Mouse (Mus musculus): ENCODE data around the gene Strn4. TPM values are rescaled to one million over a fixed set of nuclear protein-coding genes. Genes with fewer than 3 reads are reported as not detected.

Gene Strn4
- polyA plus RNA-seq, 1 experiment from 2014 or later: 33.7 TPM

- Histone ChIP-seq H3K36me3 (ENCODE audit: control insufficient read depth, insufficient read depth) (peaks cover 34% of the 10 kb centered on the region), H3K9ac (ENCODE audit: low read depth, low read length) (no peak overlapping the region), H3K9me3 (ENCODE audit: control insufficient read depth) (no peaks in the 10 kb centered on the region), H3K4me3 (ENCODE audit: low read depth, low read length) (no peak overlapping the region), H3K27ac (ENCODE audit: low read depth, low read length) (no peak overlapping the region), H3K27me3 (replicated peaks; ENCODE audit: control insufficient read depth, insufficient read depth, low read length) (no peaks in the 10 kb centered on the region), H3K4me1 (replicated peaks; ENCODE audit: control insufficient read depth, insufficient read depth, low read length) (peaks cover 22% of the 10 kb centered on the region), H3K4me2 (replicated peaks; ENCODE audit: low read depth) (no peak overlapping the region)
- 63% methylated on average over 4 of the region's 4 CpGs for WGBS
- no peak for TF ChIP-seq CTCF (IDR thresholded peaks at IDR 0.05; ENCODE audit: low read depth)
- ATAC-seq: no peak
Measured at GRCm38 (mm10) chr7:16821669-16822101, 6.0 kb downstream of the Strn4 start.

GRCm38 (mm10) chr7:16823734-16824133, 8.0 kb downstream of the Strn4 start:
- peaks cover 7% of the 10 kb centered on the region; the same call in 1 of the 2 replicates for H3K4me1 ChIP-seq (replicated peaks; ENCODE audit: control insufficient read depth, insufficient read depth, low read length)
- TF ChIP-seq CTCF (IDR thresholded peaks at IDR 0.05; ENCODE audit: low read depth): no peak
- H3K4me2 ChIP-seq (replicated peaks; ENCODE audit: low read depth): no peak overlapping the region
- H3K9ac ChIP-seq (ENCODE audit: low read depth, low read length): no peak overlapping the region
- no peak for ATAC-seq
- no peaks in the 10 kb centered on the region for H3K27me3 ChIP-seq (replicated peaks; ENCODE audit: control insufficient read depth, insufficient read depth, low read length)
- H3K4me3 ChIP-seq (ENCODE audit: low read depth, low read length): no peak overlapping the region
- peaks cover 52% of the 10 kb centered on the region for H3K36me3 ChIP-seq (ENCODE audit: control insufficient read depth, insufficient read depth)
- 77% methylated on average over 5 of the region's 5 CpGs for WGBS
- no peak overlapping the region for H3K27ac ChIP-seq (ENCODE audit: low read depth, low read length)
- no peaks in the 10 kb centered on the region for H3K9me3 ChIP-seq (ENCODE audit: control insufficient read depth)

- peak; percentile 66 for TF ChIP-seq CTCF (IDR thresholded peaks at IDR 0.05; ENCODE audit: low read depth)
- Histone ChIP-seq H3K27me3 (replicated peaks; ENCODE audit: control insufficient read depth, insufficient read depth, low read length) (no peaks in the 10 kb centered on the region), H3K4me3 (ENCODE audit: low read depth, low read length) (no peak overlapping the region), H3K36me3 (ENCODE audit: control insufficient read depth, insufficient read depth) (peaks cover 72% of the 10 kb centered on the region), H3K4me1 (replicated peaks; ENCODE audit: control insufficient read depth, insufficient read depth, low read length) (no peaks in the 10 kb centered on the region), H3K27ac (ENCODE audit: low read depth, low read length) (no peak overlapping the region), H3K9me3 (ENCODE audit: control insufficient read depth) (no peaks in the 10 kb centered on the region), H3K9ac (ENCODE audit: low read depth, low read length) (no peak overlapping the region), H3K4me2 (replicated peaks; ENCODE audit: low read depth) (no peak overlapping the region)
- no peak for ATAC-seq
- 75% methylated on average over 10 of the region's 10 CpGs for WGBS
Measured at GRCm38 (mm10) chr7:16825785-16826184, 10.1 kb downstream of the Strn4 start.

GRCm38 (mm10) chr7:16826571-16826970, 10.9 kb downstream of the Strn4 start:
- no peaks in the 10 kb centered on the region for H3K9me3 ChIP-seq (ENCODE audit: control insufficient read depth)
- no peak for ATAC-seq
- no peak overlapping the region for H3K4me3 ChIP-seq (ENCODE audit: low read depth, low read length)
- H3K9ac ChIP-seq (ENCODE audit: low read depth, low read length): no peak overlapping the region
- no peak overlapping the region for H3K27ac ChIP-seq (ENCODE audit: low read depth, low read length)
- H3K4me2 ChIP-seq (replicated peaks; ENCODE audit: low read depth): no peak overlapping the region
- WGBS: 84% methylated on average over 5 of the region's 5 CpGs
- peaks cover 80% of the 10 kb centered on the region for H3K36me3 ChIP-seq (ENCODE audit: control insufficient read depth, insufficient read depth)
- no peak for TF ChIP-seq CTCF (IDR thresholded peaks at IDR 0.05; ENCODE audit: low read depth)
- H3K4me1 ChIP-seq (replicated peaks; ENCODE audit: control insufficient read depth, insufficient read depth, low read length): no peaks in the 10 kb centered on the region
- no peaks in the 10 kb centered on the region for H3K27me3 ChIP-seq (replicated peaks; ENCODE audit: control insufficient read depth, insufficient read depth, low read length)

- Histone ChIP-seq H3K4me3 (ENCODE audit: low read depth, low read length) (no peak overlapping the region), H3K27ac (ENCODE audit: low read depth, low read length) (no peak overlapping the region), H3K4me1 (replicated peaks; ENCODE audit: control insufficient read depth, insufficient read depth, low read length) (no peaks in the 10 kb centered on the region), H3K27me3 (replicated peaks; ENCODE audit: control insufficient read depth, insufficient read depth, low read length) (no peaks in the 10 kb centered on the region), H3K4me2 (replicated peaks; ENCODE audit: low read depth) (no peak overlapping the region), H3K9ac (ENCODE audit: low read depth, low read length) (no peak overlapping the region), H3K36me3 (ENCODE audit: control insufficient read depth, insufficient read depth) (peaks cover 86% of the 10 kb centered on the region), H3K9me3 (ENCODE audit: control insufficient read depth) (no peaks in the 10 kb centered on the region)
- ATAC-seq: no peak
- TF ChIP-seq CTCF (IDR thresholded peaks at IDR 0.05; ENCODE audit: low read depth): no peak
- whole genome bisulfite sequencing: 64% methylated on average over 4 of the region's 4 CpGs
Measured at GRCm38 (mm10) chr7:16827274-16827673, 11.6 kb downstream of the Strn4 start.

- no peak overlapping the region for H3K27ac ChIP-seq (ENCODE audit: low read depth, low read length)
- TF ChIP-seq CTCF (IDR thresholded peaks at IDR 0.05; ENCODE audit: low read depth): no peak
- no peak overlapping the region for H3K4me3 ChIP-seq (ENCODE audit: low read depth, low read length)
- no peaks in the 10 kb centered on the region for H3K9me3 ChIP-seq (ENCODE audit: control insufficient read depth)
- no peak overlapping the region for H3K9ac ChIP-seq (ENCODE audit: low read depth, low read length)
- H3K4me2 ChIP-seq (replicated peaks; ENCODE audit: low read depth): no peak overlapping the region
- H3K27me3 ChIP-seq (replicated peaks; ENCODE audit: control insufficient read depth, insufficient read depth, low read length): no peaks in the 10 kb centered on the region
- no peaks in the 10 kb centered on the region for H3K4me1 ChIP-seq (replicated peaks; ENCODE audit: control insufficient read depth, insufficient read depth, low read length)
- peaks cover 91% of the 10 kb centered on the region for H3K36me3 ChIP-seq (ENCODE audit: control insufficient read depth, insufficient read depth)
- 82% methylated on average over 9 of the region's 9 CpGs for WGBS
- no peak for ATAC-seq
Measured at GRCm38 (mm10) chr7:16830449-16830848, 14.8 kb downstream of the Strn4 start.

All from intestine, postnatal 0 days (tissue).